ENCODE assay signal across 17 mouse cellular contexts in genomic region chr1:74400531-74400930, GRCm38 (mm10).
"Had no signal": no experiment of that assay in that cellular context is flagged by ENCODE, and none has a peak within 500 bp of the region (broad histone marks: within the 10 kb centered on the region; RNA-seq: fewer than 3 reads in every experiment).

No protein-coding gene starts in this region.

- H3K9ac ChIP-seq: intestine, embryonic 15.5 days; limb, embryonic 12.5 days; limb, embryonic 15.5 days; lung, embryonic 15.5 days; stomach, embryonic 15.5 days had no signal

- H3K27me3 ChIP-seq: intestine, embryonic 15.5 days; limb, embryonic 12.5 days; limb, embryonic 15.5 days; lung, embryonic 15.5 days; stomach, embryonic 15.5 days had no signal

- H3K4me3 ChIP-seq: intestine, embryonic 15.5 days; layer of hippocampus, adult 2 months; limb, embryonic 12.5 days; limb, embryonic 15.5 days; lung, embryonic 15.5 days; megakaryocyte, embryonic 14.5 days; midbrain, embryonic 10.5 days; stomach, embryonic 15.5 days had no signal

- H3K4me2 ChIP-seq: intestine, embryonic 15.5 days; limb, embryonic 12.5 days; limb, embryonic 15.5 days; lung, embryonic 15.5 days; stomach, embryonic 15.5 days had no signal

- H3K9me3 ChIP-seq: intestine, embryonic 15.5 days; limb, embryonic 12.5 days; limb, embryonic 15.5 days; lung, embryonic 15.5 days; megakaryocyte, embryonic 14.5 days; midbrain, embryonic 10.5 days; stomach, embryonic 15.5 days had no signal

- H3K36me3 ChIP-seq: intestine, embryonic 15.5 days; limb, embryonic 15.5 days; lung, embryonic 15.5 days; stomach, embryonic 15.5 days had no signal

- ATAC-seq: intestine, embryonic 15.5 days had no signal

- DNase-seq: kidney, adult 11 months; kidney, adult 9 months; kidney, postnatal 25 days; layer of hippocampus, adult 9-11 months; lung, postnatal 10 days; lung, postnatal 36 days; midbrain, embryonic 14.5 days; thymus, postnatal 25 days had no signal

- H3K27ac ChIP-seq: intestine, embryonic 15.5 days; kidney, postnatal 0 days; layer of hippocampus, adult 2 months; limb, embryonic 12.5 days; limb, embryonic 15.5 days; lung, embryonic 15.5 days; midbrain, embryonic 10.5 days; stomach, embryonic 15.5 days had no signal
